Mouse (Mus musculus) hindbrain, embryonic 16.5 days (tissue): ENCODE measurements at regions not wholly inside any gene's neighbourhood (a gene's known extent, or its start where the extent isn't known, plus 50 kb on each side); places are given as distances from the start of the nearest gene placed in this dataset.

Experiments used
- ATAC-seq: fragments of 200-750 bp; cut with Nextera tagmentation; 2 replicates; pipeline ENCODE4 v1.8.0; 2017; ENCODE audit warnings: moderate TSS enrichment, moderate library complexity
- H3K27ac ChIP-seq: fragments of 300-500 bp; sonication (generic); 2 replicates; pipeline ENCODE4 v1.5.1; 2014; ENCODE audit warnings: low read depth, mild to moderate bottlenecking, control low read depth, low read length, moderate library complexity
- H3K27me3 ChIP-seq: fragments of 300-500 bp; sonication (generic); replicated peaks from 2 replicates; pipeline ENCODE4 v1.6.1; 2014; ENCODE audit warnings: low read length; ENCODE audit not compliant: control insufficient read depth, insufficient read depth
- H3K36me3 ChIP-seq: fragments of 300-500 bp; sonication (generic); 2 replicates; pipeline ENCODE4 v1.6.1; 2014; ENCODE audit warnings: mild to moderate bottlenecking, low read length, moderate library complexity, mixed read lengths; ENCODE audit not compliant: control insufficient read depth, insufficient read depth
- H3K4me1 ChIP-seq: fragments of 300-500 bp; sonication (generic); 2 replicates; pipeline ENCODE4 v1.6.1; 2014; ENCODE audit warnings: low read depth, low read length; ENCODE audit not compliant: control insufficient read depth, insufficient read depth
- H3K4me2 ChIP-seq: fragments of 300-500 bp; sonication (generic); 2 replicates; pipeline ENCODE4 v1.6.1; 2014; ENCODE audit warnings: mild to moderate bottlenecking, low read length, control low read depth, moderate library complexity
- H3K4me3 ChIP-seq: fragments of 300-500 bp; sonication (generic); 2 replicates; pipeline ENCODE4 v1.5.1; 2014; ENCODE audit warnings: mild to moderate bottlenecking, low read length, control low read depth, moderate library complexity
- H3K9ac ChIP-seq: fragments of 300-500 bp; sonication (generic); 2 replicates; pipeline ENCODE4 v1.6.1; 2014; ENCODE audit warnings: low read depth, mild to moderate bottlenecking, control low read depth, low read length, moderate library complexity
- H3K9me3 ChIP-seq: fragments of 300-500 bp; sonication (generic); 2 replicates; pipeline ENCODE4 v1.6.1; 2014; ENCODE audit warnings: mild to moderate bottlenecking, low read length, moderate library complexity; ENCODE audit not compliant: control insufficient read depth
- WGBS: fragments of 180-500 bp; shearing (Covaris S2); extraction: QIAGEN DNeasy Blood & Tissue Kit; methylation state at CpG from one replicate; pipeline ENCODE4 v1.1.7; 2014; 5-methylcytosine and 5-hydroxymethylcytosine counted together

DNA sequence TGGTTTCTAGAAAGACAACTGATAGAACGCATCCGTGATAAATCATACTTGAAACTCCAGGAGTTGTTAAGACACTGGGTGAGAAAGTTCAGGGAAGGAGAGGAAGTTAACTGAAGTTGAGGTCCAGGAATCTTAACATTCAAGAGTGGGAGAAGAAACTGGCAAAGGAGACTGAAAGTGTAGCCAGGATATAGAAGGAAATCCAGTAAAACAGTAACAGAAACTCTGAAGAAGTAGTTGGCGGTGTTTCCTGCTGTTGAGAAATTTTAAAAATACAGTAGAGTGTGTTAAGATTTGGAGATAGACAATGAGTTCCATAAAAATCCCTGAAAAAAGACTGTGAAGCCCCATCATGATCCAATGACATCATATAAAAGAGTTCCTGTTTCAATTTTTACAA lies 2154.3 kb upstream of the Lrrc6 start:
- ATAC-seq: no peak
- H3K9ac ChIP-seq: no peak overlapping the region
- H3K27me3 ChIP-seq: no peaks in the 10 kb centered on the region
- H3K4me2 ChIP-seq: no peak overlapping the region
- 93% methylated on average over 3 of the region's 3 CpGs for WGBS
- no peaks in the 10 kb centered on the region for H3K36me3 ChIP-seq
- H3K9me3 ChIP-seq: no peaks in the 10 kb centered on the region
- H3K27ac ChIP-seq: no peak overlapping the region
- H3K4me1 ChIP-seq: no peaks in the 10 kb centered on the region
- no peak overlapping the region for H3K4me3 ChIP-seq

DNA sequence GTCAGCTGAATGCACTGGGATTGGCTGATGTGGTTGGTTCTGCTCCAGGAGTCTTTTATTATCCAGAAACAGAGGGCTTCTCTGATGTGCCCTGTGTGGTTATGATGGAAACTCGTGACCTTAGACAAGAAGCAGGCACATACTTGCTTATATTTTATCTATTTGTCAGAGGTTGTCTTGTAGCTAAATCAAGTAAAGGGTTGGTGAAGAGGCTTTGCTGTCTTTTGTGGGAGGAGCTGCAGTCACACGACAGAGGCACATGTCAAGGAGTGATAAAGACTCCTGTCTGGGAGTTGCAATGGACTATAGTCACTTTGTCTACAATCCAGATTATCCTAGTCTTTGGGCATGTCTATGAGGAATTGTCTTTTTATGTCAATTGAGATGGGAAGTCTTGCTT lies 2149.9 kb upstream of the Lrrc6 start:
- 46% methylated on average over 2 of the region's 2 CpGs for WGBS

GRCm38 (mm10) chr15:68650033-68650432 lies 2149.3 kb upstream of the Lrrc6 start:
- Histone ChIP-seq H3K27me3 (no peaks in the 10 kb centered on the region), H3K27ac (no peak overlapping the region), H3K9ac (no peak overlapping the region), H3K4me1 (no peaks in the 10 kb centered on the region), H3K36me3 (no peaks in the 10 kb centered on the region), H3K4me2 (no peak overlapping the region), H3K4me3 (no peak overlapping the region), H3K9me3 (no peaks in the 10 kb centered on the region)
- WGBS: 12% methylated on average over 3 of the region's 3 CpGs
- ATAC-seq: 0 out of 2 replicates have a peak, but pooled peaks have one; percentile 27

More for the DNA sequence above, 2149.9 kb upstream of the Lrrc6 start:
- H3K4me2 ChIP-seq: no peak overlapping the region
- H3K36me3 ChIP-seq: no peaks in the 10 kb centered on the region
- H3K27me3 ChIP-seq: no peaks in the 10 kb centered on the region
- H3K9me3 ChIP-seq: no peaks in the 10 kb centered on the region
- no peak overlapping the region for H3K9ac ChIP-seq
- no peak overlapping the region for H3K4me3 ChIP-seq
- ATAC-seq: no peak
- no peak overlapping the region for H3K27ac ChIP-seq
- no peaks in the 10 kb centered on the region for H3K4me1 ChIP-seq

DNA sequence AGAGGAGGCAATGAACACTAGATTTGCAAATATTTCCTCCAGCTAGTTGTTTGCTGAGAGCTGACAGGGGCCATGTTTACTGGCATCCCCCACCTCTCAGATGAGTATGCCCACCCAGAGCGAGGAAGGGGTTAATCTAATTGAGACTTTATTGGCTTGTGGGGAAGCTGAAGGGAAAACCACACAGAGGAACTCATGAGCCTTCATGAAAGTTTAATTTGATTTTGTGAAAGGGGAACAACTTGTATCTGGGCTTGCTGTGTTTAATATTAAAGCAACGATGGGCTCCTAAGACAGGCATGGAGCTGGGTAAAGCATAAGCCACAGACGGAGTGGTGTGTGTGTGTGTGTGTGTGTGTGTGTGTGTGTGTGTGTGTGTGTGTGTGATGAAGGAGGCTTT lies 2146.2 kb upstream of the Lrrc6 start:
- no peak overlapping the region for H3K9ac ChIP-seq
- no peaks in the 10 kb centered on the region for H3K4me1 ChIP-seq
- H3K4me2 ChIP-seq: no peak overlapping the region
- H3K27me3 ChIP-seq: no peaks in the 10 kb centered on the region
- ATAC-seq: no peak
- H3K9me3 ChIP-seq: no peaks in the 10 kb centered on the region
- H3K27ac ChIP-seq: no peak overlapping the region
- H3K4me3 ChIP-seq: no peak overlapping the region
- 59% methylated on average over 3 of the region's 3 CpGs for WGBS
- no peaks in the 10 kb centered on the region for H3K36me3 ChIP-seq

DNA sequence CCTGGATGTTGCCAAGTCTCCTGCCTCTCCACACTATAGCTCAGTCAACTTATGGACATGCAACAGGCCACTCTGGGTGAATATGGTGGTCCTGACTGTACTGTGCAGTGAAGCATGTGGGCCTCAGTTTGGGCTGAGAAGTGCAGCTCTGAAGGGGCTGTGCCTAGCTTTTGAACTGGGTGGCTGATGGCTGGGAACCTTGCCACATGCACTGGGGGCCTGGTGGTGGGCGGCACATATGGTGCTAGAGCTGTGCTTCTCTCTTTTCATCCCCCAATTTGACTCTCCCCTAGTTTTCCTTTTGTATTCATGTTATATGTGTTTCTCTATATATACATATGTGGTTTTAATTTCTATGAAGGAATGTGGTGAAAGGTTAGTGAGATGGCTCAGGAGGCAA lies 2144.2 kb upstream of the Lrrc6 start:
- H3K36me3 ChIP-seq: no peaks in the 10 kb centered on the region
- no peaks in the 10 kb centered on the region for H3K4me1 ChIP-seq
- no peak overlapping the region for H3K4me3 ChIP-seq
- no peak overlapping the region for H3K4me2 ChIP-seq
- no peaks in the 10 kb centered on the region for H3K9me3 ChIP-seq
- ATAC-seq: no peak
- H3K27me3 ChIP-seq: no peaks in the 10 kb centered on the region
- no peak overlapping the region for H3K9ac ChIP-seq
- WGBS: 95% methylated on average over 1 of the region's 1 CpGs
- H3K27ac ChIP-seq: no peak overlapping the region

DNA sequence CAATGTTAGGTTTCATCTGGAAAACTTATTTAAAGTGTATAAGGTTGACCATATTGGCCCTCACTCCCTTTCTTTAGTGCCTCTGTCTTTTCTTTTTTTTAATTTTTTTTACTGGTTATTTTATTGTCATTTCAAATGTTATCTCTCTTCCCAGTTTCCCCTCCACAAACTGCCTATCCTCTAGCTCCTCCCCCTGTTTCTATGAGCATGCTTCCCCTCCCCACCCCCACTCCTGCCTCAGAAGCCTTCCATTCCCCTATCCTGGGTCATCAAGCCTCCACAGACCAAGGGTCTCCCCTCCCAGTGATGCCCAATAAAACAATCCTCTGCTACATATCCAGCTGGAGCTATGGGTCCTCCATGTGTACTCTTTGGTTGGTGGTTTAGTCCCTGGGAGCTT lies 2134.9 kb upstream of the Lrrc6 start:
- Histone ChIP-seq H3K9ac (no peak overlapping the region), H3K36me3 (no peaks in the 10 kb centered on the region), H3K4me2 (no peak overlapping the region), H3K27ac (no peak overlapping the region), H3K9me3 (no peaks in the 10 kb centered on the region), H3K4me1 (no peaks in the 10 kb centered on the region), H3K4me3 (no peak overlapping the region), H3K27me3 (no peaks in the 10 kb centered on the region)
- ATAC-seq: no peak

DNA sequence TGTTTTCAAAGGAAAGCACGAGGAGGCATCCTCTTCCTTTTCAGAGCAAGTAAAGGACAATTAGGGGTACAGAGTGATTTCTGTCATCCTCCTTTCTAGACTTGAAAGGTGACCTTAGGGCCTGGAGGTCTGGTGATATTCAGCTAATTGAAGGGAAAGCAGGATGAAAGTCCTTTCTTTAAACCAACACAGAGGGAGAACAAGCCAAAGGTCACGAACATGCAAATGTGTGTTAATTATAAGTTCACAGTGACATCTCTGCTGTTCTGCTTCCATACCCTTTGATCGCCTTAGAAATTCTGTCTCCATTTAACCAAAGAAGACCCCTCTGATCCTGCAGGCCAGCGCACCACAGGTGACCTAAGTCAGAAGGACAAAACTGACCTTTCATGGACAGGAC lies 2126.3 kb upstream of the Lrrc6 start:
- 68% methylated on average over 4 of the region's 4 CpGs for WGBS
- Histone ChIP-seq H3K9ac (no peak overlapping the region), H3K27ac (no peak overlapping the region), H3K4me1 (no peaks in the 10 kb centered on the region), H3K36me3 (no peaks in the 10 kb centered on the region), H3K27me3 (no peaks in the 10 kb centered on the region), H3K4me2 (no peak overlapping the region), H3K4me3 (no peak overlapping the region), H3K9me3 (no peaks in the 10 kb centered on the region)
- ATAC-seq: no peak

- ATAC-seq: no peak
- WGBS: 65% methylated on average over 3 of the region's 3 CpGs
- Histone ChIP-seq H3K4me2 (no peak overlapping the region), H3K4me1 (no peaks in the 10 kb centered on the region), H3K9ac (no peak overlapping the region), H3K4me3 (no peak overlapping the region), H3K27me3 (no peaks in the 10 kb centered on the region), H3K9me3 (no peaks in the 10 kb centered on the region), H3K36me3 (no peaks in the 10 kb centered on the region), H3K27ac (no peak overlapping the region)
These were observed 2124.1 kb upstream of the Lrrc6 start for GRCm38 (mm10) chr15:68624831-68625230.

DNA sequence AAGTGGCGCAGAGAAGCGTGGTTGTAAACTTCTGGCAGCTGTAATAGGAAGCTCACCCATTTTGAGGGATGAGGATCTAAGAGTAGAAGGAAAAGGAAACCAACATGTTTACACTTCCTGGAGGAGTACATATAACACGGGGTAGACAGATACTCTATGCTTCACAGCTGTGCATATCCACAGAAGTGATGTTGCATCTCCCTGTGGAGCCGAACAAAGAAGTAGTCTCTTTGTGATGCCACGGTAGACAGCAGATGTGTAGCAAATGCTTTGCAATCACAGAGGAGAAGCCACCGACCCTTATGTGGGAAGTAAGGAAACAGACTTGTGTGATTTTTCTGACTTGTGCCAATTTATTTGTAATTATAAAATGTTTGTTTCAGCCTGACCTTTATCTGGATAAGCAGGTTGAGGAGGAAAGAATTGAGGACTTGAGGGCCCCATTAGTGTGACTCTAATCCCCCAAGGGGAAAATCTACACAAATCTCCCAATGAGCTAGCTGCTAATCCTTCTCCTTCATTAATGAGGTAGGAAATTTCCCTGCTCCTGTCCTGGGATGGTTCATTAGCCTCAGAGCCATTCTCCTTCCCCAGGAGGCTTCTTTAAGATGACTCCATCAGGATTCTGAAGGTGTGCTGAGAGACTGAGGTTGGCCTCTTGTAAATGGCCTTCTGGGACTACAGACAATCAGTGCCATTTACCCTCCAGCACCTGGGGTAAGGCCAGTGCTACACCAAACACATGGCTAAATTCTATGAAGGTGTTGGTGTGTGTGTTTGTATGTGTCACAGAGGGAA lies 2119.9 kb upstream of the Lrrc6 start:
- H3K9me3 ChIP-seq: no peaks in the 10 kb centered on the region
- no peaks in the 10 kb centered on the region for H3K4me1 ChIP-seq
- no peak overlapping the region for H3K4me3 ChIP-seq
- no peak overlapping the region for H3K4me2 ChIP-seq
- H3K9ac ChIP-seq: no peak overlapping the region
- 70% methylated on average over 6 of the region's 6 CpGs for WGBS
- no peaks in the 10 kb centered on the region for H3K36me3 ChIP-seq
- H3K27ac ChIP-seq: no peak overlapping the region
- no peak for ATAC-seq
- H3K27me3 ChIP-seq: no peaks in the 10 kb centered on the region
